8 mouse cellular contexts compared by ENCODE assay signal in genomic region chr11:107027431-107028274, GRCm38 (mm10). TPM values are rescaled to one million over a fixed set of nuclear protein-coding genes. Genes with fewer than 3 reads are reported as not detected.
DNase-seq lines count a peak whose midpoint lies in the region; ATAC-seq and TF ChIP-seq lines count a peak whose summit lies in the region.

No protein-coding gene starts in this region.

- WGBS in heart, embryonic 11.5 days (ENCODE audit: insufficient replicate concordance), result under 1% methylated on average over 105 of the region's 107 CpGs
- WGBS in kidney, embryonic 16.5 days, result 1% methylated on average over 95 of the region's 107 CpGs
- WGBS in liver, embryonic 13.5 days (ENCODE audit: insufficient replicate concordance), result under 1% methylated on average over 91 of the region's 107 CpGs
- WGBS in neural tube, embryonic 12.5 days, result under 1% methylated on average over 107 of the region's 107 CpGs
- WGBS in stomach, postnatal 0 days, result 1% methylated on average over 107 of the region's 107 CpGs

- no peaks in the 10 kb centered on the region for H3K36me3 ChIP-seq in heart, embryonic 11.5 days (ENCODE audit: control insufficient read depth, insufficient read depth, low read length)
- no peaks in the 10 kb centered on the region for H3K36me3 ChIP-seq in kidney, embryonic 16.5 days (ENCODE audit: insufficient read depth, low read length)
- no peaks in the 10 kb centered on the region for H3K36me3 ChIP-seq in liver, embryonic 13.5 days
- H3K36me3 ChIP-seq in neural tube, embryonic 12.5 days, result no peaks in the 10 kb centered on the region
- no peaks in the 10 kb centered on the region for H3K36me3 ChIP-seq in stomach, postnatal 0 days (ENCODE audit: control insufficient read depth, insufficient read depth, low read length)

- H3K27ac ChIP-seq in heart, embryonic 11.5 days (ENCODE audit: low read depth, low read length), result peak overlapping the region; percentile 67
- peak overlapping the region; percentile 74 for H3K27ac ChIP-seq in kidney, embryonic 16.5 days (ENCODE audit: low read length)
- peak overlapping the region; percentile 86 for H3K27ac ChIP-seq in liver, embryonic 13.5 days
- H3K27ac ChIP-seq in neural tube, embryonic 12.5 days, result 0 out of 2 replicates have a peak overlapping the region, but pooled peaks have one; percentile 42
- peak overlapping the region; percentile 91 for H3K27ac ChIP-seq in stomach, postnatal 0 days (replicated peaks)

- H3K4me2 ChIP-seq in heart, embryonic 11.5 days, result peak overlapping the region; percentile 97
- peak overlapping the region; percentile 73 for H3K4me2 ChIP-seq in kidney, embryonic 16.5 days (replicated peaks; ENCODE audit: low read depth, low read length)
- H3K4me2 ChIP-seq in liver, embryonic 13.5 days, result peak overlapping the region; percentile 91
- H3K4me2 ChIP-seq in neural tube, embryonic 12.5 days (replicated peaks), result peak overlapping the region; percentile 72
- peak overlapping the region; percentile 92 for H3K4me2 ChIP-seq in stomach, postnatal 0 days (replicated peaks; ENCODE audit: low read depth)

- ATAC-seq in erythroblast, adult 5-6 weeks (replicated peaks; ENCODE audit: low FRiP score, poor library complexity, severe bottlenecking), result peak; percentile 59
- peak; percentile 88 for ATAC-seq in heart, embryonic 11.5 days (replicated peaks; ENCODE audit: insufficient number of reproducible peaks, low FRiP score, low TSS enrichment)
- peak; percentile 91 for ATAC-seq in kidney, embryonic 16.5 days (ENCODE audit: low FRiP score, low TSS enrichment)
- peak; percentile 89 for ATAC-seq in liver, embryonic 13.5 days (ENCODE audit: low read depth)
- peak; percentile 86 for ATAC-seq in neural tube, embryonic 12.5 days (ENCODE audit: low FRiP score, low read depth)
- ATAC-seq in stomach, postnatal 0 days (ENCODE audit: low FRiP score, low TSS enrichment), result peak; percentile 89

- TF ChIP-seq CTCF in brain, embryonic 14.5 days (IDR thresholded peaks at IDR 0.05; ENCODE audit: borderline replicate concordance, extremely low read depth, insufficient read depth, insufficient read length), result no peak
- no peak for TF ChIP-seq CTCF in stomach, postnatal 0 days (IDR thresholded peaks at IDR 0.05; ENCODE audit: low read depth)

- H3K27me3 ChIP-seq in heart, embryonic 11.5 days (ENCODE audit: control insufficient read depth, insufficient read depth, low read length), result peaks cover 3% of the 10 kb centered on the region; the same call in 1 of the 2 replicates
- H3K27me3 ChIP-seq in kidney, embryonic 16.5 days (ENCODE audit: insufficient read depth, low read length), result no peaks in the 10 kb centered on the region
- peaks cover 66% of the 10 kb centered on the region for H3K27me3 ChIP-seq in liver, embryonic 13.5 days
- no peaks in the 10 kb centered on the region for H3K27me3 ChIP-seq in neural tube, embryonic 12.5 days (replicated peaks)
- H3K27me3 ChIP-seq in stomach, postnatal 0 days (ENCODE audit: control insufficient read depth, insufficient read depth, low read length), result no peaks in the 10 kb centered on the region

- no peaks in the 10 kb centered on the region for H3K9me3 ChIP-seq in heart, embryonic 11.5 days (replicated peaks; ENCODE audit: control insufficient read depth, low read length)
- H3K9me3 ChIP-seq in kidney, embryonic 16.5 days (ENCODE audit: low read length), result no peaks in the 10 kb centered on the region
- no peaks in the 10 kb centered on the region for H3K9me3 ChIP-seq in liver, embryonic 13.5 days (replicated peaks)
- no peaks in the 10 kb centered on the region for H3K9me3 ChIP-seq in neural tube, embryonic 12.5 days
- no peaks in the 10 kb centered on the region for H3K9me3 ChIP-seq in stomach, postnatal 0 days (ENCODE audit: control insufficient read depth, low read length)

- peak overlapping the region; percentile 73 for H3K9ac ChIP-seq in heart, embryonic 11.5 days (ENCODE audit: low read depth, low read length)
- peak overlapping the region; percentile 75 for H3K9ac ChIP-seq in kidney, embryonic 16.5 days (replicated peaks; ENCODE audit: low read length)
- H3K9ac ChIP-seq in liver, embryonic 13.5 days, result peak overlapping the region; percentile 81
- H3K9ac ChIP-seq in neural tube, embryonic 12.5 days, result peak overlapping the region; percentile 65
- H3K9ac ChIP-seq in stomach, postnatal 0 days (ENCODE audit: low read length), result peak overlapping the region; percentile 77

- H3K4me1 ChIP-seq in heart, embryonic 11.5 days (ENCODE audit: control insufficient read depth, insufficient read depth, low read length), result 0 out of 2 replicates have a peak, but pooled peaks cover 4% of the 10 kb centered on the region
- H3K4me1 ChIP-seq in kidney, embryonic 16.5 days (ENCODE audit: insufficient read depth, low read length), result peaks cover 45% of the 10 kb centered on the region
- peaks cover 47% of the 10 kb centered on the region for H3K4me1 ChIP-seq in liver, embryonic 13.5 days (replicated peaks)
- H3K4me1 ChIP-seq in neural tube, embryonic 12.5 days, result peaks cover 32% of the 10 kb centered on the region
- H3K4me1 ChIP-seq in stomach, postnatal 0 days (replicated peaks; ENCODE audit: control insufficient read depth, insufficient read depth), result peaks cover 6% of the 10 kb centered on the region

- peak; percentile 62 for TF ChIP-seq POLR2A in brain, embryonic 14.5 days (IDR thresholded peaks at IDR 0.05; ENCODE audit: borderline replicate concordance, extremely low read depth, insufficient read depth, insufficient read length, poor library complexity, severe bottlenecking)

- TF ChIP-seq EP300 in stomach, postnatal 0 days (optimal IDR thresholded peaks at IDR 0.05), result no peak

- DNase-seq in CD8-positive naive resting alpha-beta T cell, adult 2 months (ENCODE audit: low read depth in 2 of 2, low spot score in 2 of 2), result peak; percentile 73 to 77
- DNase-seq in brain, embryonic 14.5 days (ENCODE audit: low read depth), result peak; percentile 96
- peak; percentile 77 for DNase-seq in liver, embryonic 13.5 days
- DNase-seq in stomach, postnatal 0 days (ENCODE audit: low spot score), result peak; percentile 92

- peak overlapping the region; percentile 69 for H3K4me3 ChIP-seq in heart, embryonic 11.5 days (ENCODE audit: low read depth, low read length)
- H3K4me3 ChIP-seq in kidney, embryonic 16.5 days (ENCODE audit: low read length), result peak overlapping the region; percentile 60
- peak overlapping the region; percentile 74 for H3K4me3 ChIP-seq in liver, embryonic 13.5 days (replicated peaks)
- H3K4me3 ChIP-seq in neural tube, embryonic 12.5 days, result peak overlapping the region; percentile 56
- peak overlapping the region; percentile 70 for H3K4me3 ChIP-seq in stomach, postnatal 0 days (ENCODE audit: low read depth, low read length)

RNA-seq across cellular contexts. Expression of gene 1810010H24Rik, which starts 2.2 kb away (rescaled TPM):
- polyA plus RNA-seq in brain, embryonic 14.5 days (2012; rRNA removed), result 4.4 and 5.3 TPM in 2 replicates
- total RNA-seq in erythroblast, adult 5-6 weeks (2015; ENCODE audit: low replicate concordance), result 1.3 TPM in 1 of 2 replicates, not detected in the other
- total RNA-seq in erythroblast, adult 5-6 weeks (2017; ENCODE audit: low replicate concordance), result not detected in 2 replicates
- 1.7 and 2.8 TPM in 2 replicates for polyA plus RNA-seq in heart, embryonic 11.5 days (2014; fragmentation: Nextera tagmentation; extraction: Ambion mirVana)
- 1.4 and 1.8 TPM in 2 replicates for polyA plus RNA-seq in kidney, embryonic 16.5 days (2015; fragmentation: Nextera tagmentation; extraction: Ambion mirVana)
- polyA plus RNA-seq in liver, embryonic 13.5 days (2015; fragmentation: Nextera tagmentation; extraction: Ambion mirVana), result 1.1 TPM in 2 replicates
- 5.2 and 5.5 TPM in 2 replicates for polyA plus RNA-seq in neural tube, embryonic 12.5 days (2016; fragmentation: Nextera tagmentation; extraction: Ambion mirVana)
- polyA plus RNA-seq in stomach, postnatal 0 days (2015; fragmentation: Nextera tagmentation; extraction: Ambion mirVana), result 6.3 and 6.8 TPM in 2 replicates

RNA-seq across cellular contexts. Expression of gene Kpna2, which starts 28.3 kb away (rescaled TPM):
- polyA plus RNA-seq in brain, embryonic 14.5 days (2012; rRNA removed), result 125 and 197 TPM in 2 replicates
- total RNA-seq in erythroblast, adult 5-6 weeks (2015; ENCODE audit: low replicate concordance), result 125 and 127 TPM in 2 replicates
- total RNA-seq in erythroblast, adult 5-6 weeks (2017; ENCODE audit: low replicate concordance), result 63.3 and 88.5 TPM in 2 replicates
- polyA plus RNA-seq in heart, embryonic 11.5 days (2014; fragmentation: Nextera tagmentation; extraction: Ambion mirVana), result 342 and 382 TPM in 2 replicates
- polyA plus RNA-seq in kidney, embryonic 16.5 days (2015; fragmentation: Nextera tagmentation; extraction: Ambion mirVana), result 353 and 411 TPM in 2 replicates
- polyA plus RNA-seq in liver, embryonic 13.5 days (2015; fragmentation: Nextera tagmentation; extraction: Ambion mirVana), result 325 and 361 TPM in 2 replicates
- 382 and 392 TPM in 2 replicates for polyA plus RNA-seq in neural tube, embryonic 12.5 days (2016; fragmentation: Nextera tagmentation; extraction: Ambion mirVana)
- 146 and 158 TPM in 2 replicates for polyA plus RNA-seq in stomach, postnatal 0 days (2015; fragmentation: Nextera tagmentation; extraction: Ambion mirVana)

Comparison
In these comparisons a context has a peak if more than half of its experiments do, and no peak if none do; other contexts are left out.
1. Peak in every context shown above with its lines: DNase-seq, ATAC-seq, H3K4me3 ChIP-seq and H3K27ac ChIP-seq.